Mouse (Mus musculus) gastrocnemius, postnatal 10 days (tissue): ENCODE data around the gene Saa4. TPM values are rescaled to one million over a fixed set of nuclear protein-coding genes. Genes with fewer than 3 reads are reported as not detected.
"Not testable (repeated sequence)": the region's sequence is repeated elsewhere in the genome, so short reads cannot be mapped to it uniquely, and the experiment has no call there.

Experiments
- DNase-seq: peaks from one replicate; pipeline ENCODE4 v3.0.0; 2021; ENCODE audit warnings: mixed read lengths
- long read RNA-seq, 2 experiments: library from polyadenylated mRNA; stranded (forward); transcript quantifications; one replicate each; pipeline ENCODE4 v2.0.0; 2021
- total RNA-seq, 2 experiments: library from RNA; stranded (reverse); gene quantifications; 2 replicates each; pipeline ENCODE4 v1.2.3; 2021

The Saa4 gene
- not detected for total RNA-seq
- long read RNA-seq, experiment 1 = 0 reads
- long read RNA-seq, experiment 2 = 0 reads

DNA sequence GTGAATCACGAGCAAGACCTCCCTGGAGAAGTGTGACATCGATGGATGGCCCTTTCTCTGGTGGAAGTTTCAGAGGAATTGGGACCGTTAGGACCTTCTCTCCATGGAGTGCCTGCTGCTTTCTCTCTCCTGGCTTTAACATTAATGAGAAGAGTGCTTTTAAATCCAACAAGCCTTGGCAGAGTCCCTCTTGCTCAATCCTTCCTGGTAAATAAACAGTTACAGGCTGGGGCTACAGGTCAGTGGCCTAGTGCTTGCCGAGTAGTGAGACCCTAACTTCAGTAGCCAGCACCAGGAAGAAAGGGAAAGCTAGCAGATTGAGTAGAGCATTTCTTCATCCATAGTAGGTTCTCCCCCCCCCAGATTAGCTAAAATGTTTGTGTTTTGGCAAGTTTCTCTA lies at the start of gene Saa4:
Saa4 (minus strand) TSS at position 146 of the 400 bp plus-strand sequence.
- DNase-seq = no peak

DNA sequence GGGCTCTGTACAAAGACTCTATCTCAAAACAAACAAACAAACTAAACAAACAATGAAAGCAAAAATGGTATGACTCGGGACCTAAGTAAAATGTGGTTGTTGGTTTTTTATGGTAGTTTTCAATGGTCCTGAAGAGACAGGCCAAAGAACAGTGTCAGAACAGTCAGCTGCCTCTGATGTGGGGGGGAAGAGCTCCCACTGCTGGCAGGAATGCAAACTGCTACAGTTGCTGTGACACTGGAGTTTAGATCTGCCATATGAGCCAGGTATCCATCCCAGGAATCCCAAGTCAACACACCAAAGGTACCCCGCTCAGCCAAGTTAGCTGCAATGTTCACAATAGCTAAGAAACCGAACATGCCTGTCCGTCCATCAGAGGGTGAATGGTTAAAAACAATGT lies 38.3 kb upstream of the Saa4 start:
- peak; percentile 52 for DNase-seq

DNA sequence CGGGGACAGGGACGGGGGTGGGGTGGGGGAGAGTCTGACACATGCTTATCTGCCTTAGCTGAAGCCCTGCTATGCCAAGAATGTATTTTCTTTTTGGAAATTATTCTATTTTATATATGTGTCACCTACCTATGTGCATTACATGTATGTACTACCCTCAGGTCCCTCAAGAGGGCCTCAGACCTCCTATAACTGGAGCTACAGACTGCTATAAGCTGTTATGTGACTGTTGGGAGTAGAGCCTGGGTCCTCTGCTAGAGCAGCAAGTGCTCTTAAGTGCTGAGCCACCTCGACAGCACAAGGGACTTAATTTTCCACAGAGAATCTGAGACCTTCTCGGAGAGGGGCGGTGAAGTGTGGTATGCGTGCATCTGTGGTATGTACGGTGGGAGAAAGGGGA lies 36.0 kb upstream of the Saa4 start:
- no peak for DNase-seq

DNA sequence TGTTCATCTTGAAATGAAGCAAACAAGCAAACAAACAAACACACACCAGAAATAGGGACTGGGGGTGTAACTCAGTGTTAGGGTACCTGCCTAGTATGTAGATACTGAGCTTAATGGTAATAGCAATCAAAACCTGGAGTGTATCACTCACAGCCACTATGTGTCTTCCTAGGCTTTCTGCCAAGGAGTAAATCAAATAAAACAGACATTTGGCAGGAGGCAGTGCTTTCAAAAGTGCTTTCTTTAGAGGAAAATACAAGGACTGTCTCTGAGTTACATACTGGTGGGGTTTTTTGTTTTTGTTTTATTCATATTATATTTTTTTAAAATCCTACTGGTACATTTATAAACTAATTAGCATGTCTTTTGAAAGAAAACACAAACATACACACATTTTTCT lies 35.0 kb upstream of the Saa4 start:
- no peak for DNase-seq

DNA sequence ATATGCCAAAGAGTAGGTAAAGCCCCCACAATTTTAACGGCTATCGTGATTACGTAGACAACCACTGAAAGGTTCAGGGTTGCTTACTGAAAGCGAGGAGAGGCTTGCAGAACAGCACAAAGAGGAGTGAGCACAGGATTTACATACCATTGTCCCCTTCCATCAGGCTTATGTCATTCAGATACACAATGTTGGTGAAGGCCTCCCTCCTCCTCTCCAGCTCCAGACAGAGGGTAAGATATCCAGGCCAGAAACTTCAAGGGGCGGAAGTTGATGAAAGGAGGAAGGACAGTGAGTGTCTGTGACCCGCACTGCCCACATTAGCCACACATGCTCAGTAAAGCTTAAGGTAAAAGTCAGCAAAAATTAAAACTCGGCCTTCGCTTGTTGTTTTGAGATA lies 32.3 kb upstream of the Saa4 start:
- DNase-seq = no peak

DNA sequence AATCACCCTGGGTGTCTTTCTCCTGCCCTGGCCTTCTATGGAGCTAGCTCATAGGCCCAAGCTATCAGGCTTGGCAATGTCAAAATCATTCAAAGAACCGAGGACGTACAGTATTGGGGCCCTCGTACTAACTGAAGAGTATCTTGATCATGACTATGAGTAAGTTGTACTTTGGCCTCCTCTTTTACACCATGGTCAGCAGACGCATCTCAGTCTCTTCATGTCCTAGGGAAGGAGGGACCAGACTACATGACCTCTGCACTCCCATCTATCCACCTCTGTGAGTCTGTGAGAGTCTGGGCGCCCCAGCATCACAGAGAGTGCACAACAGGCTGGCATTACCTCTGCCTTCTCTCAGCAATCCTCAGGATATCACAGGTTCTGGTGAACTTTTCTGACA lies 30.2 kb upstream of the Saa4 start:
- DNase-seq = no peak

DNA sequence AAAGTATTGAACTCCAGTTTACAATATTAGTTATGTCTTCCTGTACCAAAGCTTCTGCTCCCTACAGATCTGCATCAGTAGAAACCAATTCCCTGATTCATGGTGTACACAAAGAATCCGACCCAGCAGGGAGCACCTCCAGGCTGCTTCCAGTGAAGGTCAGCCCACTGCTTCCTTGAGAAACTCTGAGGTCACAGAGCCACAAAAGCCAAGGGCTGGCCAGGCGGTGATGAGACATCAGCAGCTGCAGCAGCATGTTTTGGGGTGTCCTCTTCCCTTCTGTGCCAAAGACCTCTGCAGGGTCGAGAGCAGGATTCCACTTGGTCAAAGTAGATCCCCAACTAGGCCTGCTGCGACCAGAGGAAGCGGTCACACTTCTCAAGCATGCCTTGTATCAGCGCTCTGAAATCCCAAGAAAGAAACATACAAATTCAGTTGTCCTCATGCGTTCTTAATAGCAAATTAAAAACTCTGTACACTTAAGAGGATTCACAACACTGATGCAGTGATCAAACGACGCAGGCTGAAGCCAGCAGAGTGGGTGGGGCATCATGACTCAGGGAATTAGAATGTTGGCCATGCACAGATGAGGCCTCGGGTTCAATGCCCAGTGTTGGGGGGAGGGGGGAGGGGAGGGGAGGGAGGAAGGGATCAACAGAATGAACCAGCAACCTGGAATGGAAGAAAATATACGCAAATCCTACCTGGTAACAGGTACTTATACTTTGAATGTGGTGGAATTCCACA lies 28.8 kb upstream of the Saa4 start:
- DNase-seq = no peak

DNA sequence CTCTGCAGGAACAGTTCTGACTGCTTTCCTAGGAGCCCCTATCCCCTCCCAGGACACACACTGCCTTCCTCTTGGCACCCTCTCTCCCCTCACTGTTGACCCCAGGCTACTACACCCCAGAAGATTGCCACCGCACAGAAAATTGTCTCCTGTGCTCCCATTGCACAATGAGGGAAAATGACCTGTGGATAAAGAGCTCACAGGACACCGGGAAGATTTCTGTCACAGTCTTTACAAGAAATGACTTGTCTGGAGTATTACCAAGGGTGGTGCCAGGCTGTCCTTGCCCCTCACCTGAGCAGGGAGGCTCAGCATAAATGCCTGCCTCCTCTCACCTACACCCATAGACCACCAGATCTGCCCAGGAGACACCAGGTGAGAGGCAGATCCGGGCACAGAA lies 19.1 kb upstream of the Saa4 start, which contains the start of gene Saa2:
Saa2 (plus strand) TSS at position 301 of the 400 bp plus-strand sequence.
- DNase-seq = no peak

DNA sequence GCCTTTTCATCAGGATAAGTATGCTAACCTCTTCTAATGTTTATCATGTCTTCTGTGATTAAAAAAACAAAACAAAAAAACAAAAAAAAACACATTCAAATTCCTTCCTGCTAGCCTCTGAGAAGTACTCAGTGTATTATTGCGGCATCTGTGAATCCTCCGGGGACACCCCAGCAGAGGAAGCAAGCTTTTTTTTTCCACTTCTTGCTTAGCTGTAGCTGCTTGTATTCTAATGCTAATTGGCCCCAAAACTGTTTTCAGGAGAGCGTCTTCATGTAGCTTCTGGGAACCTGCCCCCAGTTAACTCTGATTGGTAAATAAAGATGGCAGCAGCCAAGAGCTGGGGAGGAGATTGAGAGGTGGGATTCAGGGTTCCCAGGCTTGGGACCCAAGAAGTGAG lies 16.1 kb upstream of the Saa4 start:
- no peak for DNase-seq

DNA sequence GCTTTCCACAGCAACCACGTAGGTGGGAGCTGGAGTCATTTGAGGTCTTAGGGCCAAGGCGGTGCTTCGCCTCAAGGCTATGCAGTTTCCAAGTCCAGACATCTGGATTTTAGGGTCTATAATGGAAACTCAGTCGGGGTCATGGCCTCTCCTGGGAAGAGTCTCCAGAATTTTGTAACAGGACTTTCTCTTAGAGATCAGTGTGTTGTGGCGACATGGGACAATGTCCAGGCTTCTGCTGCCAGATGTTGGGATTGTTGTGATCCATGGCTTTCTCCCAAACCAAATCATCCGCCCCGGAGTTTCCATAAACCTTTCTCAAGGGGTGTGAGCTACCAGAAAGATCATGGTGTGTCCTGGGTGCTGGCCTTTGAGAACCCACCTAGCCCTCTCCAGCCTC lies 14.0 kb upstream of the Saa4 start:
- no peak for DNase-seq

DNA sequence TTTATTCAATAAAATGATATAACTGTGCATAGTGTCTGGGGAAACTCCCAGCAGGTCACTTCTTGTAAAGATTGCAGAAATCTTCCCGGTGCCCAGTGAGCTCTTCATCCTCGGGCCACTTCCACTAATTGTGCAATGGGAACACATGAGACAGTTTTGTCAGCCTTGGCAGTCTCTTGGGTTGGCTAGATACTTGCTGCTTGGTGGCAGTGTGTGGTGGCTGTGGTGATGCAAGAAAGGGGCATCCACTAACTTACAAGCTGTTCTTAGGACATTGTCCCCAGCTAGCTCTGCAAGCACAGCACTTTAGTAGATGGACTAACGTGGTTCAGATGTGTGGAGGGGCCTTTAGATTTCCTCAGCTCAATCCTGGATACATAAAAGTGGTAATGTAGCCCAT lies 13.4 kb upstream of the Saa4 start:
- no peak for DNase-seq

DNA sequence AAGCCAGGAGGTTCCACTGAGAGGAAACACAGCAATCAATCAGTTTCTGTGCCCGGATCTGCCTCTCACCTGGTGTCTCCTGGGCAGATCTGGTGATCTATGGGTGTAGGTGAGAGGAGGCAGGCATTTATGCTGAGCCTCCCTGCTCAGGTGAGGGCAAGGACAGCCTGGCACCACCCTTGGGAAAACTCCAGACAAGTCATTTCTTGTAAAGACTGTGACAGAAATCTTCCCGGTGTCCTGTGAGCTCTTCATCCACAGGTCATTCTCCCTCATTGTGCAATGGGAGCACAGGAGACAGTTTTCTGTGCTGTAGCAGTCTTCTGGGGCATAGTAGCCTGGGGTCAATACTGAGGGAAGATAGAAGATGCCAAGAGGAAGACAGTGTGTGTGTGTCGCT lies 10.5 kb upstream of the Saa4 start, which contains the start of gene Saa1:
Saa1 (minus strand) TSS at position 101 of the 400 bp plus-strand sequence.
- DNase-seq = not testable (repeated sequence)

DNA sequence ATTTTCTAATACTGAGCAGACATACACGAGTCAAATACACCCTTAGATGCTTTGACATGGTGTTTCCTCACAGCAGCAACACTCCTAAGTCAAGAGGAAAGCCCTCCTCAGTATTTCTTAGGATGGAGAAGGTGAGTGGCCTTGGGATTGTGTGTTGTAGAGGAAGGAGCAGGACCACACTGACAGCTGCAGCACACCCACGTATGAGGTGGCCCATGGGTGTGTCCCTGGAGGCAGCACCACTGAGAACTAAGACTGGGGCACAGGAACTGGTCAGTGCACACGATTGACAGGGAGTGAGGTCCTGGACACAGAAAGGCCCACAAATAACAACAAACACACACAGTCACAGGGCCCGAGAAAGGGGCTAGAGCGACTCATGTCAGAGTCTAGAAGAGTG lies 7.6 kb upstream of the Saa4 start:
- not testable (repeated sequence) for DNase-seq

DNA sequence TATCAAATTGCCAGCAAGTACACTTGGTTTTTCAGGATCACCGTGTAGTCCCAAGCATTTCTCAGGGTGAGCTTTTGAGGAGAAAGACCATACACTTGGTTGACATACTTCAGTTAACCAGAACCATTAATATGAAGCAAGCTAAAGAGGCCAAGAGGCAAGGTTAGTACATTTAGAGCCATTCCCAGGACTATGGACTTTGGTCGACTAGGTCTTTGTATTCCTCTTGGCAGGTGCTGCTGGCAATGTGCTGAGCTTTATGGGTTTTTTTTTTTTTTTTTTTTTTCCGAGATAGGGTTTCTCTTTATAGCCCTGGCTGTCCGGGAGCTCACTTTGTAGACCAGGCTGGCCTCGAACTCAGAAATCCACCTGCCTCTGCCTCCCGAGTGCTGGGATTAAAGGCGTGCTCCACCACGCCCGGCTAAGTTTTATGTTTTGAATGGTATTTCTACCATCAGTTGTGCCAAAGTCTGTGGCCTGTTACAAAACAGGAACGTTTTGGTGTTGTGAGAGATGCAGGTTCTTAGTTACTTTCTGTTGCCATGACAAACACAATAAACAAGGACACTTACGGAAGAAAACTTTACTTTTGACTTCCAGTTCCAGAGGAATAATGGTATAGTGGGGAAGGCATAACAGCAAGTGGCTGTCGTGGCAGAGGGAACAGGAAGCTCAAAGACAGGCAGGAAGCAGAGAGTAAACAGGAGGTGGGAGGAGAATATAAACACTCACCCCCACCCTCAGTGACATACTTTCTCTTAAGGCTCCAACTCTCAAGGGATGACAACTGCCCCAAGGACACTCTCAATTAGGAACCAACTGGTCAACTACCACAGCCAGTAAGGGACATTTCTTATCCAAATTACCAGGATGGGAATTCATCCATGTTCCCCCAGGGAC lies 6.4 kb upstream of the Saa4 start:
- DNase-seq = no peak

DNA sequence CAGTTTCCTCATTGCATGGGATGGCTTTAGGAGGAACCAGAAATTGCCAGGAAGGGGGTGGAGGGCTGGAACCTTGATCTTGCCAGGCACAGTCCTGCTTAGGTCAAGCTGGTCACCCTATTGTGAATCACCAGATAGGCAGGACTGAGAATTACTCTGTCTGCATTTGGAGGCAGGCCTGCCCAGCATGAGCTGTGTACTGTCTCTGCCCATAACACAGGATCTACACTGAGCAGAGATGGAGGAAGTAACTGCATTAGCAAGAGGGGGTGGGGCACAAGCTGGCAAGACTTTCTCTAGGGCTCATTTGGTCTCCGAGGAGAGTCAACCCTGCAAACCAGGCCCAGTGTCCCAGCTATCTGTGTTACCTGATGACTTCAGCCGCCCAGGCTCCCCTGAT lies 2.6 kb upstream of the Saa4 start:
- no peak for DNase-seq

DNA sequence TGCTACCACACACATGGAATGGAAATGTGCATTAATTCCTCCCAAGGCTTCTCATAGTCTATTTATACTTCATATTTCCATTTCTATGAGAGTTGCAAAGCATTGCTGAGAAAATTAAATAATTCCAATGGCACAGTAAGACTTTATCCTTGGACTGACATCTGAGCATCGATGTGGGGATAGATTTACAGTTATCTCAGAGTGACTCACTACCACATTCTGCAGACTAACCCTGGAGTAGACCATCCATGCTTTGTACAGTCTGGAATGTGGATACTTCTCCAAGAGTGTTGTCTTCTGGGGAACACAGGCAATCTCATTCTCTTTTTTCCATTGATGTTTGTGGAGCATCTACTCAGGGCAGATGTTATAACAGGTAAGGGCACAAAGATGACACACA lies 4.8 kb downstream of the Saa4 start:
- DNase-seq = no peak

DNA sequence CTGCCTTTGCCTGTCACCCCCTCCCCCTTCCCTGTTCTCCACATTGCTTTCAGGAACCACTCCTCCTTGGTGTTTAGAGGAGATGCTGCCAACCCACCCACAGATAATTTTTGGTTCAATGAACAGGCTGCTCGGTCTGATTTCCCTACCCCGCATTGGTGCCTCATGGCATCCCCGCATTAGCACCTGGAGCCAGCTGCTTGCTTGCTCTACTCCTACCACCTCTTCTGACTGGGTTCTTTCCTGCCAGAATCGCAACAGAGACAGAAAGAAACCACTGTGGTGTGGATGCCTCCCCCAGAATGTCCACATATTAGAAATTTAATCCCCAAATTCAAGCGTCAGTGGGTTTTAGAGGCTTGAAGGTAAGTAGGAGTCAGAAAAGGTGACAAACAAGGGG lies 8.0 kb downstream of the Saa4 start:
- no peak for DNase-seq

DNA sequence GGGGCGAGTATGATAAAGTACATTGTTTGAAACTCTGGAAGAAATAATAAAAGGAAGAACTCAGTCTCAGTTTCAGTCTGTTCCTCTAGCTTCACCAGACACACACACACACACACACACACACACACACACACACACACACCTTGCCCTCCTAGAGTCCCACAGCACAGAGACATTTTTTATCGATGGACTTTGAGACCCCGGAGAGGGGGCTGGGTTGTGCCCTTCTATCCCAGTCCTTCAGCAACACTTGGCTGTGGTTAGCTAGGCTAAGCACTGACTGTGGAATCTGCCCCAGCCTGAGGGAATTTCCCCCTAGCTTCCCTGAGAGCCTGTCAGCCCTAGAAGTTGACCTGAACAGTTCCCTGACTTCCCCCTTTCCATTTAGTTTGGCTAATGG lies 8.6 kb downstream of the Saa4 start:
- no peak for DNase-seq

DNA sequence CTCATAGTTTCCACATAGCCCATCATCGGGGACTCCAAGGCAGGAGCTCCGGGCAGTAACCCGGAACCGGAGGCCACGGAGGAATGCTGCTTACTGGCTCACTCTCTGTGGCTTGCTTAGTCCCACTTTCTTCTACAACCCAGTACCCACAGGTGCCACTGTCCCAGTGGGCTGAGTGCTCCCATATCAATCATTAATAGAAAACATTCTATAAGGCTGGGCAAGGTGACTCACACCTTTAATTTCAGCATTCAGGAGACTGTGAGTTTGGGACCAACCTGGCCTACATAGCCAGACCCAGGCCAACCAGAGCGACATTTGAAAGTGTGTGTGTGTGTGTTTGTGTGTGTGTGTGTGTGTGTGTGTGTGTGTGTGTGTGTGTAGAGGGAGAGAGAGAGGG lies 9.0 kb downstream of the Saa4 start:
- no peak for DNase-seq

DNA sequence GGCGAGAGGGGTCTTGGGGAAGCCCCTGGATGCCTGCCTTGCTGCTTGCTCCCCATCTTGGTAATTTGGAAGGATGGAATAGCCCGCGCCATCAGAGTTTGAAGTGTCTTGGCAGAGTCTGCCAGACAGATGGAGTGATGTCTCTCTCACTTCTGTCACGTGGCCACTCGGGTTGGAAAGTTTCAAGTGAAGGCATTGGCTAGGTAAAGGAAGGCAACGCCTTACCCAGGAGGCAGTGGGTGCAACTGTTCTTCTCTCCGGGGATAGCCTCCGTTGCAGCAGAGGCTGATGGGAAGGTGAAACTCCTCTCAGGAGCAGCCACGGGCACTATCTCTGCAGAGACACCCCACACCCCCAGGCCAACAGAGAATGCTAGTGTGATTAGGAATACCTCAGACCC lies 11.9 kb downstream of the Saa4 start:
- no peak for DNase-seq

DNA sequence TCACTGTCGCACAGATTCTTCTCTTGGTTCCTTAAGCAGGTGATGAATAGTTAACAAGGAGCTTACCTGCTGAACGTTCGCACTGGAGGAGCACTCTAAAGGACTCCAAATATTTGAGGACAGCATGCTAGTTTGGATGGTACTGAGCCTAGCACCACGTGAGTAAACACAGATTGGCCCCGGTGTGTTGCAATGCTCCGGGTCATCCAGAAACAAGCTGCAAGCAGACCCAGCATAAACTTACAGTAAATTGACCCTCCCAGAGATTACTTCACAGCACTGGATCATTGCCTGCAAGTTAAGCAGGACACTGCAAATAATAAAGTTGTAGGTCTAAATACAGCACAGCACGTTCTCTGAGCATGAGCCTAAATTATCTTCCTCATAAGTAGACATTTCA lies 12.9 kb downstream of the Saa4 start:
- no peak for DNase-seq

DNA sequence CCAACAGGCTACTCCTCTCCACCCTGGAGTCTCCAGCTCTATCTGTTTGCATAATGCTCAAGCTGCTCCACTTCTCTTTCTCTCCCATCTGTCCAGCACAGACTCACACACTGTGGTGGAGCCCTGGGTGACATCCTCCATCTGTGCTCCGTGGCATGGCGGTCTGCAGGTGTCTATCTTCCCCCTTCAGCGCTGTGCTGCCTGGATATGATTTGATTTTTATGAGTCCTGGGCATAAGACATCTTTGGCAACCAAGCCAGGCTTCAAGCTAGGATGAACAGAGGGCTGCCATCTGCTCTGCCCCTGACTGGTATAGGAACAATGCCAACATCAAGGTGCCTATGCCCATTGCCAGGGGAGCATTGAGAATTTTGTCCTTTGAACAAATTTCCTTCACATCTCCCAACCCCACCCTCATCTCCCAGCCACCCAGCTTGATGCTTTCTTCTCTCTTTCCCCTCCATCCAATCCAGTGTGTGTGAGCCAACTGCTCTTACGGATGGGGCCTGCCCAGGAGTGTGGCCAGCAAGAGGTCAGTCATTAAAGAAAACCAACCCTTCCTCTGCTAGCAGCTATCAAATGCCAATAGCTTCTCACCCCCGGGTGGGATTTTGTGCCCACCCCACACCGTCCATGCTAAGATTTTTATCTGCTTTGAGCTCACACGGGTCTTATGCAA lies 13.7 kb downstream of the Saa4 start:
- no peak for DNase-seq

DNA sequence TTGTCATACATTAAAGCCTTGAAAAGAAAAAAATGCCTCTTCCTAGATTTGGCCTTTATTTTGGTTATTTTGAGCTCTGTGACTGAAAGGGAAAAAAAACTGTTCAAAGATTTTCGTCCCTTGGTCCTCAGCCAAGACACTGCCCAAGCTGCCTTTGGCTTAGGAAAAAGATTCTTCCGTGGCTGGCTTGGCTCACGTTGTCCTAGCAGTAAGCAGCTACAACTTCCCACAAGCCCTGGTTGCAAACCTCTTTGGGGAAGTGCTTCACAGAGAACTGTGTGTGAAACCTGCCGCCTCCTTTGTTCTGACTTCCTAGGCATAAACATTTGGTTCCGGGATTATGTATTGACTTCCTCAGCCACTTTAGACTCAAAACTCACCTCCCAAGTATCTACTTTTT lies 15.5 kb downstream of the Saa4 start:
- no peak for DNase-seq
